Mouse (Mus musculus) limb, embryonic 10.5 days (tissue): ENCODE measurements around the gene Pts. TPM values are rescaled to one million over a fixed set of nuclear protein-coding genes. Genes with fewer than 3 reads are reported as not detected.

Experiments
- DNase-seq: peaks from one replicate; pipeline ENCODE4 v3.0.0-alpha.2; 2017; ENCODE audit warnings: low spot score
- H3K27ac ChIP-seq: fragments of 300-500 bp; sonication (generic); 2 replicates; pipeline ENCODE4 v1.5.1; 2016; ENCODE audit warnings: mild to moderate bottlenecking
- H3K27me3 ChIP-seq: fragments of 300-500 bp; sonication (generic); 2 replicates; pipeline ENCODE4 v1.6.1; 2016; ENCODE audit warnings: low read depth, mild to moderate bottlenecking; ENCODE audit not compliant: poor library complexity, severe bottlenecking
- H3K36me3 ChIP-seq: fragments of 300-500 bp; sonication (generic); 2 replicates; pipeline ENCODE4 v1.6.1; 2016; ENCODE audit warnings: mild to moderate bottlenecking, moderate library complexity
- H3K4me1 ChIP-seq: fragments of 300-500 bp; sonication (generic); 2 replicates; pipeline ENCODE4 v1.6.1; 2016
- H3K4me3 ChIP-seq: fragments of 300-500 bp; sonication (generic); 2 replicates; pipeline ENCODE4 v1.5.1; 2016; ENCODE audit warnings: mild to moderate bottlenecking, moderate library complexity
- H3K9me3 ChIP-seq: fragments of 300-500 bp; sonication (generic); replicated peaks from 2 replicates; pipeline ENCODE4 v1.6.1; 2016; ENCODE audit warnings: mild to moderate bottlenecking
- WGBS: fragments of 180-500 bp; shearing (Covaris S2); methylation state at CpG from one replicate; pipeline ENCODE4 v1.1.7; 2016; 5-methylcytosine and 5-hydroxymethylcytosine counted together
- polyA plus RNA-seq: library from polyadenylated mRNA; unstranded; fragments of >200 nt; fragmentation: Nextera tagmentation; extraction: Ambion mirVana; gene quantifications from 2 replicates; pipeline ENCODE4 v1.2.1, GENCODE M21; 2016

The Pts gene
- polyA plus RNA-seq, 1 experiment from 2014 or later, result 59.2 TPM

DNA sequence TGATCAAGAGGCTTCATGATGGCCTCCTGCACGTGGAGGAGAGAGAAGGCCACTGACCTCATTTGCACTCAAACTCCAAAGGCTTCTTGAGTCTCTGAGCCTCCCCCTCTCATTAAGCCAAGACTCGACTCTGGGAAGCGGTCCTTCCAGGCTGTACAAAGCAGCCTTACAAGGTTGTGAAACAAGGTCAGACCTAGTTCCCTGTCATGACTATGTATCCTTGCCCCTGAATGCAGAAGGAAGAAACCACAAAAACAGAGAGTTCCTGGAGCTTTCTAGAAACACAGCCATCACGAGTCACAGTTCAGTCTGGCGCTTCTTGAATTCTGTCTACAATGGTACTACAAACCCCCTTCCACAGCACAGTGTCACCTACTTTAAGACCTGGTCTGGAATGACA is 6.0 kb downstream of the Pts start:
- peaks cover 5% of the 10 kb centered on the region for H3K4me1 ChIP-seq
- no peak for DNase-seq
- H3K36me3 ChIP-seq, result 0 out of 2 replicates have a peak, but pooled peaks cover 8% of the 10 kb centered on the region
- 84% methylated on average over 5 of the region's 5 CpGs for WGBS
- H3K27me3 ChIP-seq, result no peaks in the 10 kb centered on the region
- H3K9me3 ChIP-seq, result no peaks in the 10 kb centered on the region
- no peak overlapping the region for H3K27ac ChIP-seq
- no peak overlapping the region for H3K4me3 ChIP-seq

GRCm38 (mm10) chr9:50521562-50521961 is 7.0 kb downstream of the Pts start:
- H3K27ac ChIP-seq, result no peak overlapping the region
- H3K4me1 ChIP-seq, result no peaks in the 10 kb centered on the region; the same call in 1 of the 2 replicates
- DNase-seq, result no peak
- no peaks in the 10 kb centered on the region for H3K27me3 ChIP-seq
- no peaks in the 10 kb centered on the region for H3K9me3 ChIP-seq
- 74% methylated on average over 2 of the region's 2 CpGs for WGBS
- no peak overlapping the region for H3K4me3 ChIP-seq
- H3K36me3 ChIP-seq, result 0 out of 2 replicates have a peak, but pooled peaks cover 8% of the 10 kb centered on the region

- no peak overlapping the region for H3K27ac ChIP-seq
- no peaks in the 10 kb centered on the region for H3K27me3 ChIP-seq
- no peaks in the 10 kb centered on the region for H3K4me1 ChIP-seq
- H3K36me3 ChIP-seq, result 0 out of 2 replicates have a peak, but pooled peaks cover 8% of the 10 kb centered on the region
- WGBS, result 92% methylated on average over 6 of the region's 6 CpGs
- DNase-seq, result no peak
- H3K4me3 ChIP-seq, result no peak overlapping the region
- no peaks in the 10 kb centered on the region for H3K9me3 ChIP-seq
Measured at GRCm38 (mm10) chr9:50520748-50521147, 7.8 kb downstream of the Pts start.

GRCm38 (mm10) chr9:50518781-50519180 is 9.7 kb downstream of the Pts start:
- no peaks in the 10 kb centered on the region for H3K27me3 ChIP-seq
- H3K9me3 ChIP-seq, result no peaks in the 10 kb centered on the region
- WGBS, result 13% methylated on average over 2 of the region's 2 CpGs
- no peak overlapping the region for H3K27ac ChIP-seq
- no peak overlapping the region for H3K4me3 ChIP-seq
- H3K4me1 ChIP-seq, result no peaks in the 10 kb centered on the region
- 0 out of 2 replicates have a peak, but pooled peaks cover 2% of the 10 kb centered on the region for H3K36me3 ChIP-seq
- no peak for DNase-seq

- H3K27ac ChIP-seq, result no peak overlapping the region
- no peak for DNase-seq
- H3K4me3 ChIP-seq, result no peak overlapping the region
- H3K36me3 ChIP-seq, result no peaks in the 10 kb centered on the region
- no peaks in the 10 kb centered on the region for H3K4me1 ChIP-seq
- 97% methylated on average over 5 of the region's 5 CpGs for WGBS
- no peaks in the 10 kb centered on the region for H3K9me3 ChIP-seq
- no peaks in the 10 kb centered on the region for H3K27me3 ChIP-seq
Measured at GRCm38 (mm10) chr9:50515462-50515861, 13.1 kb downstream of the Pts start.

- 87% methylated on average over 7 of the region's 7 CpGs for WGBS
- H3K27me3 ChIP-seq, result no peaks in the 10 kb centered on the region
- H3K4me1 ChIP-seq, result 0 out of 2 replicates have a peak, but pooled peaks cover 2% of the 10 kb centered on the region
- DNase-seq, result no peak
- H3K36me3 ChIP-seq, result no peaks in the 10 kb centered on the region
- H3K27ac ChIP-seq, result no peak overlapping the region
- no peak overlapping the region for H3K4me3 ChIP-seq
- H3K9me3 ChIP-seq, result no peaks in the 10 kb centered on the region
Measured at GRCm38 (mm10) chr9:50507570-50507969, 21.0 kb downstream of the Pts start.

- Histone ChIP-seq H3K27ac (no peak overlapping the region), H3K27me3 (no peaks in the 10 kb centered on the region), H3K4me1 (peaks cover 7% of the 10 kb centered on the region), H3K9me3 (no peaks in the 10 kb centered on the region), H3K4me3 (no peak overlapping the region), H3K36me3 (no peaks in the 10 kb centered on the region)
- WGBS, result 77% methylated on average over 6 of the region's 6 CpGs
- DNase-seq, result no peak
Measured at GRCm38 (mm10) chr9:50505405-50505804, 23.1 kb downstream of the Pts start.

DNA sequence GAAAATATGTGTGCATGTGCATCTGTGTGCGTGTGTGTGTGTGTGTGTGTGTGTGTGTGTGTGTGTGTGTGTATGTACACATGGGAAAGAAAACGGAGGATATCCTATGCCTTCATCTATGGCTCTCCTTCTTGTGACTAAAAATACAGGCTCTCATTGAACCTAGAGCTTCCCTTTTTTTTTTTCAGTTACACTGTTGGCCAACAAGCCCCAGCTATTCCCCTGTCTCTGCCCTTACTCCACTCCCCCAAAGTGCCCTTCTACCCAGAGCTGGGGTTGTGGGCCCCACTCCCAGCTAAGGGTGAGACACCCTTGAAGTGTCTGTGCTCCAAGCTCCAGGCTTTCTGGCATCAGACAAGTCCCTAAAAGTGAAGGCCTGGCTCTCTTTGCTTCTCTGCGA is 25.6 kb downstream of the Pts start:
- Histone ChIP-seq H3K9me3 (no peaks in the 10 kb centered on the region), H3K4me3 (no peak overlapping the region), H3K4me1 (peaks cover 9% of the 10 kb centered on the region), H3K27ac (no peak overlapping the region), H3K27me3 (no peaks in the 10 kb centered on the region), H3K36me3 (no peaks in the 10 kb centered on the region)
- 89% methylated on average over 3 of the region's 3 CpGs for WGBS
- no peak for DNase-seq

DNA sequence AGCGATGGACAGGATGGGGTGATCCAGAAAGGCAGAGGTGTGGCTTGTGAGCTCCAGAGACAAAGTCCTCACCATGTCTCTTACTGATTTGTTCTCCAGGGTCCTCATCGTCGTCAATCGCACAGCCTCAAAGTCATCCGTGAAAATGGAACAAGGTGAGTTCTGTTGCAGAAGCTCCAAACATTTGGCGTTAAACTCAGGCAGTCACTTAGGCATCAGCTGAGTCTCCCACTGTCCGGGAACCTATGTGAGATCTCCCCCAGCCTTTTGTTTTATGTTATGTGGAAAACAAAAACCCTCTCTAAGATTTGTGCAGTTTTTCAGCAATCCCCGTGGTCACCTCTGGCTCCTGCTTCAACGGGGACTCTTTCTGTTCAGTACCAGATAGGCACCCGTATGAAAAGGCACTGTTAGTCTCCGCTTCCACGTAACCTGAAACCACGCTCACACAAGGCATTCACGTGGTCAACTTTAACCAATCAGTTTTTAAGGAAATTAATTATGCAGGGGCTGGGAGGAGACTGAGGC is 27.5 kb downstream of the Pts start:
- DNase-seq, result peak; percentile 49
- H3K4me3 ChIP-seq, result peak overlapping the region; percentile 45
- H3K27me3 ChIP-seq, result no peaks in the 10 kb centered on the region
- peaks cover 24% of the 10 kb centered on the region for H3K4me1 ChIP-seq
- WGBS, result 24% methylated on average over 14 of the region's 14 CpGs
- H3K9me3 ChIP-seq, result no peaks in the 10 kb centered on the region
- H3K36me3 ChIP-seq, result no peaks in the 10 kb centered on the region
- peak overlapping the region; percentile 73 for H3K27ac ChIP-seq

- H3K4me1 ChIP-seq, result peaks cover 28% of the 10 kb centered on the region
- 73% methylated on average over 15 of the region's 15 CpGs for WGBS
- H3K9me3 ChIP-seq, result no peaks in the 10 kb centered on the region
- no peaks in the 10 kb centered on the region for H3K36me3 ChIP-seq
- H3K27me3 ChIP-seq, result no peaks in the 10 kb centered on the region
- DNase-seq, result no peak
- H3K27ac ChIP-seq, result peak overlapping the region; percentile 73; the same call in 1 of the 2 replicates
- H3K4me3 ChIP-seq, result peak overlapping the region; percentile 45
Measured at GRCm38 (mm10) chr9:50500467-50500973, 28.0 kb downstream of the Pts start.

DNA sequence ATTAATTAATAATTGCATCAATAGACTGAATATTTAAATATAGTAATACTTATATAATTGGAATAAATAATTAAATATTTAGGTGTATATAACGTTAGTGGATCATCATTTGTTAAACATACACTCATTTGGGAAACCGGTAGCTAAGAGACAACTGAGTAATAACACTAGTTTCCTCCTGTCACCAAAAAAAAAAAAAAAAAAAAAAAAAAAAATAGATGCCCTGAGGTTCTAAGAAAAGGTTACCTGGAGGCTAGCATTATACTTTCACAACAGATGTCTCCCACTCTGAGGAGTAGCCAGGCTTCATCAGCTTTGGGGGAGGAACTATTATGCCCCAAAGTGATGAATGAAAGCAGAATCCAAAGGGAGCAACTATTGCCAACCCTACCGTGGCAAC is 28.7 kb downstream of the Pts start:
- WGBS, result 94% methylated on average over 3 of the region's 3 CpGs
- H3K9me3 ChIP-seq, result no peaks in the 10 kb centered on the region
- no peak overlapping the region for H3K27ac ChIP-seq
- H3K4me3 ChIP-seq, result no peak overlapping the region
- DNase-seq, result no peak
- no peaks in the 10 kb centered on the region for H3K27me3 ChIP-seq
- peaks cover 28% of the 10 kb centered on the region for H3K4me1 ChIP-seq
- no peaks in the 10 kb centered on the region for H3K36me3 ChIP-seq

GRCm38 (mm10) chr9:50498815-50499214 is 29.7 kb downstream of the Pts start:
- 89% methylated on average over 16 of the region's 16 CpGs for WGBS
- no peak for DNase-seq
- Histone ChIP-seq H3K4me3 (no peak overlapping the region), H3K27ac (no peak overlapping the region), H3K4me1 (peaks cover 26% of the 10 kb centered on the region), H3K36me3 (no peaks in the 10 kb centered on the region), H3K9me3 (no peaks in the 10 kb centered on the region), H3K27me3 (no peaks in the 10 kb centered on the region)

GRCm38 (mm10) chr9:50497536-50497935 is 31.0 kb downstream of the Pts start:
- H3K4me3 ChIP-seq, result no peak overlapping the region
- H3K9me3 ChIP-seq, result no peaks in the 10 kb centered on the region
- no peaks in the 10 kb centered on the region for H3K27me3 ChIP-seq
- WGBS, result 83% methylated on average over 2 of the region's 2 CpGs
- DNase-seq, result no peak
- no peaks in the 10 kb centered on the region for H3K36me3 ChIP-seq
- H3K27ac ChIP-seq, result no peak overlapping the region
- H3K4me1 ChIP-seq, result peaks cover 26% of the 10 kb centered on the region

DNA sequence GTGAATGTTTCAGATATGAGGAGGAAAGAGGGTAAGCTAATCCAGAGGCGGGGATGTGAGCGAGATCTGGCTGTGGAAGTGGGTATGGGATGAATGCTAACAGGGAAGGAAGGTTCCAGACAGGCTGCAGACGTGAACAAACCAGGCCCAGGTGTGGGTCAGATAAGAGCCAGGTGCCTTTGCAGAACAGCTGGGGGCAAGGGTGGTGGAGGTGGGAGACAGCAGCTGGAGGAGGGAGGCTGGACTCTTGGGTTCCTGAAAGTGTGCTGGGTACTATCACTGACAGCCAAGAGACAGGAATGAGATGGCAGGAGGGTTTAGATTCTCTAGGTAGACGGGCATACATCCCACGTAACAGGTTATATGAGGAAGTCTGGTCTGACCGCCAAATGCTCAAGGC is 31.4 kb downstream of the Pts start:
- Histone ChIP-seq H3K4me3 (no peak overlapping the region), H3K4me1 (peaks cover 26% of the 10 kb centered on the region), H3K36me3 (no peaks in the 10 kb centered on the region), H3K27me3 (no peaks in the 10 kb centered on the region), H3K9me3 (no peaks in the 10 kb centered on the region), H3K27ac (no peak overlapping the region)
- DNase-seq, result no peak
- 63% methylated on average over 6 of the region's 6 CpGs for WGBS
